Mouse (Mus musculus) gastrocnemius, postnatal 25 days (tissue): ENCODE measurements around the gene Insl5. TPM values are rescaled to one million over a fixed set of nuclear protein-coding genes. Genes with fewer than 3 reads are reported as not detected.

Source experiments
- DNase-seq: peaks from one replicate; pipeline ENCODE4 v3.0.0; 2022
- long read RNA-seq, 2 experiments: library from polyadenylated mRNA; stranded (forward); transcript quantifications; one replicate each; pipeline ENCODE4 v2.0.0; 2021
- total RNA-seq, 2 experiments: library from RNA; stranded (reverse); gene quantifications; 1 replicate in 1 of 2; 2 replicates in 1 of 2; pipeline ENCODE4 v1.2.3; 2021

Insl5 gene
- not detected for total RNA-seq
- long read RNA-seq, experiment 1: 0 reads
- long read RNA-seq, experiment 2: 0 reads

DNA sequence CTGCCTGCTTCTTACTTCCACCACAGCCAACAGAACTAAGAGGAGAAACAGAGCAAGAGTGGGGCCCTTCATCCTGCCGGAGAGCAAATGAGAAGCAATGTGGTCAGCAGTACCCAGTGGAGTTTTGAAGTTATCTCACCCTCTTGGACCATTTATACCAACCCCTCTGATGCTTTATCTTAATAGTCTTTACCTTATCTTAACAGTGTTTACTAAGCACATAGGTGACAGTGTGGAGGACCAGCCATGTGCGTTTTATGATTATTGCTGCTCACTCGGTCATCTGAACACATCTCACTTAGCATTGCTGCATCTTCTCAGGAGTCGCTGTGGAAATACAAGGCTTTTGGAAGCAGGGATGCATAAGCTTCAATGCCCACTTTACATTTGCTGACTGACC, at the start of gene Insl5:
TSS of gene Insl5 (minus strand) at position 222 of the 400 bp plus-strand sequence.
- no peak for DNase-seq

DNA sequence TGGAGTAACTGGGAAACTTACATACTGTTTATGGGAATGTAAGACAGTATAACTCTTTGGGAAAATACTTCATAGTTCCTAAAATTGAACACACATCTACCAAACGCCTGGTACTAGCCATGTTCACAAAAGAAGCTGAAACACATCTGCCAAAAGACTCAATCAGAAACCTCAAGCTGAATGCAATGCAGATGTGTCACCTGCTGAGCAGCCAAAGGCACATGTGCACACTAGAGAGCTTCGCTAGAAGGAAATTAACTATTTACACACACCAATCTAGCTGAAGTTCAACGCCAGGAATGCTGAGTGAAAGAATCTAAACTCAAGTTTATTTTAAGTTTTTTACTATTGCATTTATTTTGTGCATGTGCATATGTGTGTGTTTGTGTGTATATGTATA, 44.0 kb upstream of the Insl5 start:
- DNase-seq: no peak

DNA sequence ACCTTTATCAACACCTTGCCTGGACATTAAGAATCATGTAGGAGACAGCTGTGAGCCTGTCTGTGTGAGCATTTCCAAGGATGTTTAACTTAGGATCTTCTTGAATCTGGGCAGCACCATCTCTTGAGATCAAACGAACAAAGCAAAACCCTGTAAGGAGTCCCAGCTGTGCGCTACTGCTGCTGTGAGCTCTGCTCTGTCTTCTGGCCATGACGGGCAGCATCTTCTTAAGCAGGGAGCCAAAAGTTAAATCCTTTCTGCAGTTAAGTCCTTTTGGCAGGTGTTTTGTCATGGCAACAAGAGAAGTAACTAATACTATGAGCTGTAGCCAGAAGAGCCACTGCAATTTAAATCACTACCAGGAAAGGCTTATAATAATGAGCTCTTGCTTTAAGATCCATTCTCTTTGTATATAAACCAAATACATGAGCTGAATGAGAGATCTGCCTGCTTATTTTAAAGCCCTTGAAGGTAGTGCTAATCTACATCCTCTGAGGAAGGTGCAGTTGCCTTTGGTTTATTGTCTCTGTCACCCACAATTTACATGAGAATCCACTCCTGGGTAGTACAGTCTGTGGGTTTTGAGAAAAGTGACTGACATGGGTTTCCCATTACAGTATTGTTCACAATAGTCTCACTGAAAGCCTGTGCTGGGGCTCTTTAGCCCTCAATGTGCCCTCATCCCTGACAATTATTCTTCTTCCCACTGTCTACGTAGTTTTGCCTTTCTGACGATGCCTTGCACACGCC, 41.4 kb upstream of the Insl5 start:
- no peak for DNase-seq

DNA sequence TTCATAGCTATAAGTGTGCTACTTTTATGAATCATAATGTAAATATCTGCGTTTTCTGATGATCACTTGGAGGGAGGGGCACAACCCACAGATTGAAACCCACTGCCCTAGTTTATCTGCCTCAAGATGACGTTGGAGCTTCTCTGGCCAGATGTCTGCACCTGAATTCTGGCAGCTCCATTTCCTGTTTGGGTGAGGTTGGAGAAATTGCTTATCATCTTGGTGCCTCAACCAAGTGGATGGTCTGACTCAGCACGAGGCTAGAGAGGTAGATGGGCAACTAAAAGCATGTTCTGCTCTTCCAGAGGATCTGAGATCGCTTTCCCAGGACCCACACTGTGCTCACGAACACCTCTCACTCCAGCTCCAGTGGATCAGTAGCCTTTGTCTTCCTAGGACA, 38.3 kb upstream of the Insl5 start:
- DNase-seq: peak; percentile 8

DNA sequence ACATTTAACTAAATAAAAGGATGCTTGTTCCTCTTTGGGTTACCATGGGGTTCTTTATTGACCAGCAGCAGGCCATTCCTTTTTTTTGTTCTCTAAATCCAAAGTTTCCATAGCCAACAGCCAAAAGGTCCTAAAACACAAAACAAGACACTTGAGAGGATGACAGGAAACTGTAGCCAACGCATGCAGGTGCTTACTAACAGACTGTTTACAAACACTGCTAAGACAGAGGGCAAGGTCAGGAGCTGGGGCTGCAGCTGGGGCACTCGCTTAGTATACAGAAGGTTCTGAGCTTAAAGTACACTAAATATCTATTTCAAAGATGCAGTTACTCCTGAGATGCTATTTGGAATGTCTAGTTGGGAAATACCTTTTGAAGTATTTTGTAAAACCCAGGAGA, 37.8 kb upstream of the Insl5 start:
- no peak for DNase-seq

DNA sequence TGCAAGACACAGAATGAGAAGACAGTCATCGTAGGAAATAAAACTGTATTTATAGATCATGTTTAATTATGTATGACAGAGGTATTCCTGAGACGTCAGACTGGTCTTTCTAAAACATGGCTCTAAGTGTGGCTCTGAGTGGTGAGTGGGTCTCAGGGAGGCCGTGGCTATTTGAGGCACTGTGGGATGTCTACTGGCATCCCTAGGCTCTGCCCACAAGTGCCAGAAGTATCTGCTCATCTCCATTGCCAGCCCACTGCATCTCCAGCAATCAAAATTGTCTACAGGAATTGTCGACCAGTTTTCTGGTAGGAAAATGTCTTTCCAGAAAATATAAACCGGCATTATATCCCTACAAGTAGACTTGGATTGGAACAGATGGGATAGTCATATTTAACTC, 30.3 kb upstream of the Insl5 start:
- no peak for DNase-seq

DNA sequence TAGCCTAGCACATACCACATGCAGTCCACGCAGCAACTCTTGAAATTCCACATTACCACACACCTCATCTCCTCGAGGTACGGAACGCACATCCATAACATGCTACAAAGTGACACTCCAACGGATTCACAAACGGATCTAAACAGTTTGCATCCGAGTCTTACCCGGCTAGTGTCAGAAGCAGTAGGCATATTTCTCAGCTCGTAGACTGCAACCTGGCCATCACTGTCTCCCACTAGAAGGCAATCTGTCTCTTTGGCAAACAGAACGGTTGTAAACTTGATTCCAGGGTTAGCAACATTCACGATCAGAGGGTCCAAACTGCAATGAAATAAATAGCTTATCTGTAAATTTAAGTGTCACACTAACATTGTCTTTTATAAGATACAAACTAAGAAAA, 21.4 kb upstream of the Insl5 start:
- no peak for DNase-seq

DNA sequence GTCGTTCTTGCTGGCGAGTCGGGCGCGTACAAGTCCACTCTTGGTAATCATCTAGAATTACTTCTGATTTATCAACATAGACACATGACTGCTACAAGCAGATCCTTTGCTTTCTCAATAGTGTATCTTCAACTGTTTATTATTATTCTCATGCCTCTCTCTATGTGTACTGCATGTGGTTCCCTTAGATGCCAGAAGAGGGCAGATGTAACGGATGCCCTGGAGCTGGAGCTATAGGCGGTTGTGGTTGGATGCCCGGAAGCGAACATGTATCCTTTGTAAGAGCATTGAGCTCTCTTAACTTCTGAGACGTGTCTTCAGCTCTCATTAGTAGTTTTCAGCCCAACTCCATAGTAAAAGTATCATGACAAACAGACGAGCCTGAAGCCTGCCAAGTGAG, 16.4 kb upstream of the Insl5 start:
- DNase-seq: no peak

DNA sequence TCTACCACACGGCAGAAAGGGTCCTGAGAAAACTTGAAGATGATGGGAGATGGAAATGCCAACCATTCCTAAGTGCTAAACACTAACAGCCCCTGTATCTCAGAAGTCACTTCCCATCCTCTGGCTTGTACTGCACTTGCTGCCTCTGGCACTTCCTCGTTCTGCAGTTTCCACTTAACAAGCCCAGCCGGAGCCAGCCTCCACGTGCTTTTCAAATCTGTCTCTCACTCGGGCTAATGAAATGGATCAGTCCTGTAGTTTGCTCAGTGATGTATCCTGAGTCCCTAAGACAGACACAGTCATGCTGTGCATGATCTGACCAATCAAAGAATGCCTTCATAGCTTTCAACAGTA, 13.2 kb upstream of the Insl5 start:
- no peak for DNase-seq

DNA sequence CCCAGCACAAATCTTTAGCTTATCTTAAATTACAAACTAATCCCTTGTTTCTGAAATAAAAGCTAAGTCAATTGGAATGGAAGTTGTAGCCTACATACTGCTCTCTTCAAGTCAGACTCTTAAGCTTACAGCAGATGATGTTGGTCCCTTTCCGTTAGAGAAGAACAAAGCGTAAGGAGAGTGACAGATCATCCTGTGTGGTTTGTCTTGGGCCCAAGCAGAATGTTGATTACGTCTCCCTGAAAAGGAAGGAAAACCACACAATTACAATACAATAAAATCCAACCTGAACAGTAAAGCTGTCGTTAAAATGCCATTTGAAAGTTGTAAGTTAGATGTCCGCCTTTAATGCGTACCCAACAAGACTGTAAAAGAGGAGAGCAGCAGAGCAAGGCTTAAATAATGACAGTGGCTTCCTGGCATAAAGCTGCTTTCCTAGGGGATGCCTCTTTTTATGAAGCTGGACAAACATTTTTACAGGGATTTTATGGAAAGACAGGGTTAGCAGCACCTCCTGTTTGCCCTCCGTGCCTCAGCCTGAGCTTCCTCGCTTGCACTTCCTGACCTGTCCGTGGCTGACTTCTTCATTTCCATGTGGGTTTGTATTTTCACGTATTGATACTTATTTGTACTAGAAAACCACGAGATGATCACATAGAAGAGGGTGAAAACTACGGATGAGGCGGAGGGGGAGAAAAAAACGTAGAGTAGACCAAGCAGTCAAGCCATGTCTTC, 12.6 kb upstream of the Insl5 start:
- no peak for DNase-seq

DNA sequence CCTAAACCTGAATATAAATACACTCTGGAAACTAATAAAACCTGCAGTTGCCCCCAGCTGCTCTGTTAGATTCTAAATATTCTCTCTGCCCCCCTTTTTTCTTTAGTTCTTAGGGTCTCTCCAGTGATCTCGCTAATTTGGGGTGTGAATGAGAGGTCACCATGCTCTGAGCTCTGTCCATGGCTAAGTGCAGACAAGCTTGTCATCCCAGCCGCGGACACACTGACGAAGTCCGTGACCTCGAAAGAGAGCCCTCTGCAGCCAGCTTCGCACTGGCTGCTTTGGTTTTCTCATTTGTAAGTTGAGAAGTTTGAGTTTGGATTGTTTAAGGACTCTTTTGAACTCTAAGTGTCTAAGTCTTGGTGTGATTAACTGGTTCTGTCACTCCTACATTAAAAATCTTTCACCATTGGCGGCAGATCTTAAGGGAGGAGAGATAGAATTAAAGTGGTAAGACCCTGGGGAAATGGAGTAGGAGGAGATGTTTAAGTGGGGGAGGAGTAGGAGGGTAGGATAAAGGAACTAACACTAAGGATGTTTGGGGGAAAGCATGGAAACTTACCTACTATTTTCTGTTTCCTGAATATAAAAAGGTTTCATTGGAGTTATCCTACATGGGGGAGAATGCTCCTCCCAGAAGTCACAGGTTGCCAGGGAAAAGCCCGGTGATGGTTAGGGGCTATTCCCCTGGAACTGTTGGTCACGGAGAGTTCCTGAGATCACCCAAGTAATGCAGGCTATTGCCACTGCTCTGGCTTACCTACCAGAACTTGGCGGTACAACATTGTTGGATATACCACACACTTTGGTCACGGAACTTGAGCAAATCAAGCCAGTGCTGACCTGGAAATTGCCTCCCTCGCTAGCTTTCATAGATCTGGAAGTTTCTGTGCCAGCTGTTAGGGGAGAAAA, 1.8 kb upstream of the Insl5 start:
- no peak for DNase-seq

DNA sequence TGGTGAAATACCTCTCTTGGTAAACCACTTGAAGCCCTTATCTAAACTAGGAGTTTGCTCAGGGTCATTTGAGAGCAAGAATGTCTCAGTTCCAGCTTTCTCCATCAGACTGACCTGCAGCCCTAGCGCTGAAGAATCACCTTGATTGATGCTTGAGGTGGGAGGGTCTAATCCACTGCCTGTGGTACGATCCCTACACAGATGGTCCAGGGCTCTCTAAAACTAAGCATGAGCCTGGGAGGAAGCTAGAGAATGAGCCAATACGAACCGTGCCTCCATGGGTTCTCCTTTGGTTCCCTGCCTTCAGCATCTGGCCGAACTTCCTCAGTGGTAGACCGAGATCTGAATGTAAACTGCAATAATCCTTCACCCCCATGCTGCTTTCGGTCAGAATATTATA, 1.1 kb upstream of the Insl5 start:
- no peak for DNase-seq

DNA sequence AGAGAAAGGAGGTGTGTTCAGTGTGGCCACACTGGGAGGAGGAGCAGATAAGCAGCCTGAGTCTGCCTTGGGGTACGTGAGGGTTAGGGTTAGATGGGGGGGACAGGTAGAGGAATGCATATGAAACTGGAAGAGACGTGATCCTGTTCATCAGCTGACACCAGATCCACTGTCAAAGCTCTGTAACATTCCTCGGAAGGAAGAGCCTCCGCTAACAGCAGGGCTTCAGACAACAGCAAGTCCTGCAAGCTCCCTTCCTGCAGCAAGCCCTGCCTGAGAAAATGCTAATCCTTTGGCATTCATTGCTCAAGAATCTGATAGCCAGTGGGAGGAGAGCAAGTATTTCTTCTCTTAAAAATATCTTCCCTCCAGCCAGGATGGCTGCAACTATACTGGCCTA, 13.2 kb downstream of the Insl5 start:
- DNase-seq: no peak

DNA sequence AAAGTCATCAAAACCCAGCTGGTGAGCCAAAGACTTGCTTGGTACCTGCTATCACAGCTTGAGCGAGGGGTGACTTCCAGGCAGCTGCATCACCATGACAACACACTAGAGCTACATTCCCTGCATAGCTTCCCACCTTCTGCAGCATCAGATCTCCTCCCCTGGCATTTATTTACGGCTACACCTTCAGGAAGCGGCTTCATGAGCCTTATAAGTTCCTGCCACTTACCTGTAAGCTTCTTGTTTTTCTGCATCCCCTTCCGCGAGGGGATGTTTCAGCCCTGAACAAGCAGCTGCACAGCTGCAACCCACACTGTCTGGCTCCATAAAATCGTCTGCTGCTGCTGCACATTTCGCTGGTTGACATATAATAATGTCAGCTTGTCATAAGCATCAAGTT, 14.8 kb downstream of the Insl5 start:
- DNase-seq: no peak

DNA sequence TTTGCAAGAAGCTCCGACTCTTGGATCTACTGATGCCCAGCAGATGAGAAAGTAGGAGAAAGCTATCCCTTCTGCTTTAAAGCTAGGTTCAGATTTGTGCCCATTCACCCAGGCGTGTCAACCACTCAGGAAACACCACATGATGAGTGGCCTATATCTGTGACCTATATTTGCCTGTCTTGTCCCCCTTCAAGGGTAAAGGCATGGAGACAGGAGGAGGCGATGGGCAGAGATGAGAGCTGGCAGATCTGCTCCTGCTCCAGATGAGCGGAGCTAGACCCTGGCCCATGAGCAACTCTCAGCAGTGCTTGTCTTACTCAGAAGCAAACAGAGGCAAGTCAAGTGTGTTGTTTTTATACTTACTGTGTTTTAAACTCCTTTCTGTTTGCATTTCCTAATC, 15.9 kb downstream of the Insl5 start:
- DNase-seq: no peak

DNA sequence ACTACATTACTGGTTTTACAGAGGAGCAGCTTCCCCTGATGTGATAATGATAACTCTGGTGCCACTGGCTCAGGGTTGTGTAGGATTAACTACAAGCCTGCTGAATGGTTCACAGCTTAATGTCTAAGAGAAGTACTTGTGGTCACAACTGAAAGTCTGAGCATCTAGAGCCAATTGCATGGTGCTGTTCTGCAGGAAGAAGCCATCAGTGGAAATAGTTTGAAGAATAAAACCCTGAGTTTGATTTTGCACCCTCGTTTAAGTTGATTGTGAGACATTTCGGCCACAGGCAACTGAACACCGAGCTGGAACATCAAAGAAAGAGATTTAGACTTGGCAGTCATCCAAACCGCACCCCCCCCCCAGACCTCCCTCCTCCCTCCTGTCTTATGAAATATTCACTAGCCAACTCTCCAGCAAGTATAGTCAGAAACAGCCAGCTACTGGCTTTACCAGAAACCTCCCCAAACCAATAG, 19.7 kb downstream of the Insl5 start:
- DNase-seq: no peak

DNA sequence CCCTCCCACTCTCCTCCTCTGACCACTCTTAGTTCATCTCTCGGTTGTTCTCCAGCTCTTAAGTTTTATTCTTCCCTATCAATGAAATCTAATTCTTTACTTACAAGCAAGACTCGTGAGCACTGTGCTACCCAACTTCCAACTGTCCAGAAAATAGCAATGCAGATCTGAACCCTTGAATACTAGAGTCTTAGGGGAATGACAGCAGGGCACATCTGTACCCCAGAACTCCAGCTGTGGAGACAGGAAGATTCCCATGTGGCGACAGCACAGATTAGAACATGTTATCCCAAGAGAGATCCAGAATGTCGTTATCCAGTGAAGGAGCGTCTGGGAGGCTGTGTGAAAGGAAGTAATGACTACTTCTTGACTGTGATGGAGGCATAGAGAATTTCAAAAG, 20.4 kb downstream of the Insl5 start:
- no peak for DNase-seq

DNA sequence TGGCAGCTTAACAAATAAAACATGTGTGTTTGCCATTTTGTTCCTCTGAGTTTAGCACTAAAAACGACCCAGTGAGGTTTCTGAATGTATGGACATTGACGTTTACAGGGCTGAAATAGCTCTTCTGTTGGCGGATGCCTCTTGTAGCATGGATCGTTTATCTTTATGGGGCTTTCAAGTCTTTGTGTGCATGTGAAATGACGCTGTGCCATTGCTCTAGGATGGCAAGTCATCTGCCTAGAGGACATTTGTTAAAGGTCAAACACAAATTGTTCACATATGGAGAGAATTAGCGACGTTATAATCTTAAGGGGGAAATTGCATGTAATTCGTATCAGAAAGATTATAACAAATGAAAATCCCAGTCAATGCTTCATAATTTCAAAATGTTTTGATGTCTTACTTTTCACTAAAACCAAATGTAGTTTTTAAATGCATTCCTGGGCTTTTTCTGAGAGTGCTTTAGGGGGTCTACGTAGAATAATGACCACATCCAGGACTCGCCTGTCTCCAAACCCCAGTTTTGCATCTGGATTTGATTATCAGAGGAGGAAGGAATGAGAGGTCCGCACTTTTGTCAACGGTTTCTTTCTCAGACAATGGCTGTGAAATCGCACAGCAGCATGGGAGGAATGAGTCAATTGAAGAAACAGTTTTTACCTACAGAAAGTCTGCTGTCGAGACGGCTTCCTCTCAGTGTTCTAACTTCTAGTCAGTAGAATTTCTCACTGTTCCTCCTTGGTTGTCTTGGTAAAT, 21.3 kb downstream of the Insl5 start:
- DNase-seq: no peak

DNA sequence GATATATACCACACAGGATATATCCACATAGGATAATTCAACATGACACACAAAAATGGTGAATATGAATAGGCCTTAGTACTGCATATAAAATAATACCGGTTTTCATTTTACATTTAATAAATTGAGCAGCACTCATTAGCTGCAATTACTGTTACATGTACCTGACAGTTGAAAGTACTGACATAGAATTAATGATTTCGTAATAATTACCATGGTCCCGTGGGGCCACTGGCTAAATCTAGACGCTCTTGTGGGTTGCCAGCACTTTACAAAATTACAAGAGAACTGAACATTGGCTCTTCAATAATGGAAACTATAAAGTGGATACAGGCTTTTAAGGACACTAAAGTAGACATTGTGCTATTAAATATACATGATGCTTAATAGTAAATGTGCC, 22.0 kb downstream of the Insl5 start:
- DNase-seq: no peak

DNA sequence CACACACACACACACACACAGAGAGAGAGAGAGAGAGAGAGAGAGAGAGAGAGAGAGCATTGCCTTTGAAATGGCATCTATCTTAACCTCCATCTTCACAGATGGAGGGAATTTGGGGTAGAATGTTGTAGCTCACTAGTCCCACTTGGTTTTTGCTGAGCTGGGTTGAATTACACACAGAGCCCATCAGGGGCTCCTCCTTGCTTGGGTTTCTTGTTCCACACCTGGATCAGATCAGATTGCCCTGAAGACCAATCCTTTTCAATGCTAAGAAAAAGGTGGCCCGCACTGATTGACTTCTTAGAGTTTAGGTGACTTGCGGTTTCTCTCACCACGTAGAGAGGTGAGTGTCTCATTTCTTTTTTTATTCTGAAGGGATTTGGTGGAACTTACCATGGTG, 35.0 kb downstream of the Insl5 start:
- no peak for DNase-seq

DNA sequence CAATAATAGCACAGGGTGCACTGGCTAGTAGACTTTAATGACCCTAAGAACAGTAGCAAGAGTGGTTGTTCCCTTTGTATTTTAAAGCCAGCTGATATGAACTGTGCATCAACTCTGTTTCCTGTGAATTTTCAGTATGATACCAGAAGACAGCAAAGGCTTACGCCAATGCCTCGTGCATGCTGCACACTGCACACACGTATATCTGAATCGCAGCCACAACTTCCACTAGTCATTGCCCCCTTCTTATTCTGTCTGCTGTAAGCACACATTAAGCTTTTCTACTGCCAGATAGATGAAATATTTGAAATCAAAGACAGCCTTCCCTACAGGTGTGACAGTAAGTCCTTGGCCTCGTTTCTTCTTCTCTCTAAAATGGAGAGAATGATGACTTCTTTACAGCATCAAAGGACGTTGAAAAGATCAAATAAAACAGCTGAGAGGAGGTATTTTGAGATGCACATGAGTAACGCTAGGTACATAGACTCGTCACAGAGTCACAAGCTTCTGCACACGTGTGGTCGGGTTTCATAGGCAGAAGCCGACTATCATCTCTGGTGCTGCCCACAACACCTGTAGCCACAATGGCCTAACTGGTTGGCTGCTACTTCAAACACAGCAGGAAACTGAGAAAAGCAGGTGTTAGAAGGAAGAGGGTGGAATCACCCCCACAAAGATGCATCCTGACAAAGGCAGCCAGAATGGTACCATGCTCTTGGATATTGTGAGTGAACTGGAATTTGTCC, 35.9 kb downstream of the Insl5 start:
- no peak for DNase-seq
